Mouse (Mus musculus) fat pad, adult 2 months (tissue): ENCODE data around the gene Ankrd28.
"Not testable (repeated sequence)": the region's sequence is repeated elsewhere in the genome, so short reads cannot be mapped to it uniquely, and the experiment has no call there.

Experiments
- DNase-seq: peaks from one replicate; pipeline ENCODE4 v3.0.0-alpha.2; 2011; ENCODE audit warnings: low read depth, low spot score; ENCODE audit errors: extremely low read depth

The Ankrd28 gene

GRCm38 (mm10) chr14:31793979-31794775 is 36.3 kb downstream of the Ankrd28 start:
- DNase-seq: peak; percentile 16

- no peak for DNase-seq
These were observed 39.7 kb downstream of the Ankrd28 start for GRCm38 (mm10) chr14:31790797-31791196.

- no peak for DNase-seq
These were observed 43.5 kb downstream of the Ankrd28 start for GRCm38 (mm10) chr14:31786906-31787305.

- no peak for DNase-seq
These were observed 44.8 kb downstream of the Ankrd28 start for GRCm38 (mm10) chr14:31785681-31786080.

- no peak for DNase-seq
These were observed 45.5 kb downstream of the Ankrd28 start for GRCm38 (mm10) chr14:31784975-31785374.

GRCm38 (mm10) chr14:31781309-31782049 is 49.0 kb downstream of the Ankrd28 start:
- DNase-seq: no peak

- no peak for DNase-seq
These were observed 49.8 kb downstream of the Ankrd28 start for GRCm38 (mm10) chr14:31780412-31781233.

- DNase-seq: no peak
These were observed 56.9 kb downstream of the Ankrd28 start for GRCm38 (mm10) chr14:31773518-31773917.

GRCm38 (mm10) chr14:31772251-31772650 is 58.2 kb downstream of the Ankrd28 start:
- no peak for DNase-seq

GRCm38 (mm10) chr14:31768531-31768930 is 61.9 kb downstream of the Ankrd28 start:
- DNase-seq: no peak

GRCm38 (mm10) chr14:31764083-31764482 is 66.4 kb downstream of the Ankrd28 start:
- no peak for DNase-seq

- DNase-seq: no peak
These were observed 68.7 kb downstream of the Ankrd28 start for GRCm38 (mm10) chr14:31761727-31762126.

GRCm38 (mm10) chr14:31759195-31759594 is 71.3 kb downstream of the Ankrd28 start:
- DNase-seq: no peak

- not testable (repeated sequence) for DNase-seq
These were observed 72.0 kb downstream of the Ankrd28 start for GRCm38 (mm10) chr14:31758410-31758809.

GRCm38 (mm10) chr14:31748239-31748873 is 82.1 kb downstream of the Ankrd28 start:
- DNase-seq: no peak

GRCm38 (mm10) chr14:31742523-31742922 is 87.9 kb downstream of the Ankrd28 start:
- DNase-seq: no peak

GRCm38 (mm10) chr14:31734811-31735210 is 95.6 kb downstream of the Ankrd28 start:
- no peak for DNase-seq

- DNase-seq: no peak
These were observed 102.9 kb downstream of the Ankrd28 start for GRCm38 (mm10) chr14:31727522-31727921.

- DNase-seq: no peak
These were observed 107.7 kb downstream of the Ankrd28 start for GRCm38 (mm10) chr14:31722746-31723145.

GRCm38 (mm10) chr14:31721256-31721655 is 109.2 kb downstream of the Ankrd28 start:
- no peak for DNase-seq

GRCm38 (mm10) chr14:31718332-31718731 is 112.1 kb downstream of the Ankrd28 start:
- DNase-seq: no peak
